Mouse (Mus musculus) hindbrain, embryonic 10.5 days (tissue): ENCODE measurements around the gene Cldn10. TPM values are rescaled to one million over a fixed set of nuclear protein-coding genes. Genes with fewer than 3 reads are reported as not detected.

Source experiments
- DNase-seq: peaks from one replicate; pipeline ENCODE4 v3.0.0-alpha.2; 2017; ENCODE audit warnings: low spot score
- H3K27ac ChIP-seq: fragments of 300-500 bp; sonication (generic); 2 replicates; pipeline ENCODE4 v1.5.1; 2016; ENCODE audit warnings: mild to moderate bottlenecking, moderate library complexity
- H3K27me3 ChIP-seq: fragments of 300-500 bp; sonication (generic); 2 replicates; pipeline ENCODE4 v1.6.1; 2016; ENCODE audit warnings: mild to moderate bottlenecking; ENCODE audit not compliant: poor library complexity, insufficient read depth, severe bottlenecking
- H3K36me3 ChIP-seq: fragments of 300-500 bp; sonication (generic); 2 replicates; pipeline ENCODE4 v1.6.1; 2016; ENCODE audit warnings: mild to moderate bottlenecking, moderate library complexity
- H3K4me1 ChIP-seq: fragments of 300-500 bp; sonication (generic); replicated peaks from 2 replicates; pipeline ENCODE4 v1.6.1; 2016; ENCODE audit warnings: mild to moderate bottlenecking
- H3K4me3 ChIP-seq: fragments of 300-500 bp; sonication (generic); 2 replicates; pipeline ENCODE4 v1.5.1; 2016; ENCODE audit warnings: mild to moderate bottlenecking, moderate library complexity
- H3K9me3 ChIP-seq: fragments of 300-500 bp; sonication (generic); 2 replicates; pipeline ENCODE4 v1.6.1; 2016; ENCODE audit warnings: mild to moderate bottlenecking, moderate library complexity
- WGBS: fragments of 180-500 bp; shearing (Covaris S2); methylation state at CpG from one replicate; pipeline ENCODE4 v1.1.7; 2016; 5-methylcytosine and 5-hydroxymethylcytosine counted together
- polyA plus RNA-seq: library from polyadenylated mRNA; unstranded; fragments of >200 nt; fragmentation: Nextera tagmentation; extraction: Ambion mirVana; gene quantifications from 2 replicates; pipeline ENCODE4 v1.2.1, GENCODE M21; 2016

Cldn10 gene
- polyA plus RNA-seq, 1 experiment from 2014 or later, result 0.56 TPM

DNA sequence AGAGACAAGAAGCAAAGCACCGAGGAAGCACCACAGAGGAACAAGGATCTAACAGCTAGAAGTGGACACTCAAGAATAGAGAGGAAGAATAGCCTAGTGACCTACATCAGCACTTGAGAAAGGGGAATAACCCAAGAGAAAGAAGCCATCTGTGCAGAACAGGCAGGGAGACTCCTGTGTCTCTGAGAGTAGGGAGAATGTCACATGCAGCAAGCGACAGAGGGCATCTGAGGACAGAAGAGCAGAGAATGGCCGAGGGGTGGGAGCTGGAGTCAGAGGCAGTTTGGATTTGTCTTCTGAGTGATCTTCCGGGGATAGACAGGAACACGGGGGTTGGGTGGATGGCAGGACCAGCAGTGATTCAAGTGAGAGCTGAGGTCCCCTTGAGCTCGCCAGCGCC, 25.4 kb downstream of the Cldn10 start:
- Histone ChIP-seq H3K27me3 (no peaks in the 10 kb centered on the region), H3K9me3 (0 out of 2 replicates have a peak, but pooled peaks cover 3% of the 10 kb centered on the region), H3K4me3 (no peak overlapping the region), H3K4me1 (no peaks in the 10 kb centered on the region), H3K36me3 (no peaks in the 10 kb centered on the region), H3K27ac (no peak overlapping the region)
- no peak for DNase-seq
- 75% methylated on average over 7 of the region's 7 CpGs for WGBS

DNA sequence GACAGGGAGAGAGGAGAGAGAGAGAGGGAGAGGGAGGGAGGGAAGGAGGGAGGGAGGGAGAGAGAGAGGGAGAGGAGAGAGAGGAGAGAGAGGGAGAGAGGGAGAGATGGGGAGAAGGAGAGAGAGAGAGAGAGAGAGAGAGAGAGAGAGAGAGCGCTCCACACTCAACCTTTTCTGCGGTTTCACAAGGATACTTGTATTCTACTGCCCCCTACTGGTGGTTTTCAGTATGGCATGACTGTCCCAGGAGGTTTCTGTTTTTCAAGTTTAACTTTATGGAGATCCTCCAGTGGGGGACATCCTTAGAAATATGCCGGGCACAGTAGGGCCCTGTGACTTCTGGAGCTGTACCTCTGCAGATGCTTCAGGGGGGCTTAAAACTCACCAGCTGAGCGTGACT, 28.8 kb downstream of the Cldn10 start:
- Histone ChIP-seq H3K27ac (no peak overlapping the region), H3K36me3 (no peaks in the 10 kb centered on the region), H3K27me3 (no peaks in the 10 kb centered on the region), H3K9me3 (0 out of 2 replicates have a peak, but pooled peaks cover 3% of the 10 kb centered on the region), H3K4me3 (no peak overlapping the region), H3K4me1 (no peaks in the 10 kb centered on the region)
- WGBS, result 18% methylated on average over 4 of the region's 4 CpGs
- DNase-seq, result peak; percentile 52

DNA sequence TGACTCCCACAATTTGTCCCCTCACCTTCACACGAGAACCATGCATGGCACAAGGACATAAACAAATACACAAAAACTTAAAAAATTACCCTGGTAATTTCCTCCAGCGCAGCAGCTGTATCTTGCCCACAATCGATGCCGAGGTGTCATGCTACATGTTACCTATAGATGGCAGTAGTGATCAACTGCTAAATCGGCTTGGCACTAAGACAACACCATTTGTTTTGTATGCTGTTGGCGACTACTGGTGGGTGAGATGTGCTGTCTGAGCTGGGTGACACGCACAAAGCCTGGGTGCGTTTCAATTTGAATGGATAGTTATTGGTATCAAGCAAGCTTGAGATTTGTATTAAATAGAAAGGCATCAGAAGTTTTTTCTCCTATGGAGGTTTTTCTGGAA, 32.4 kb downstream of the Cldn10 start:
- Histone ChIP-seq H3K4me3 (no peak overlapping the region), H3K27ac (no peak overlapping the region), H3K9me3 (0 out of 2 replicates have a peak, but pooled peaks cover 3% of the 10 kb centered on the region), H3K4me1 (no peaks in the 10 kb centered on the region), H3K36me3 (no peaks in the 10 kb centered on the region), H3K27me3 (no peaks in the 10 kb centered on the region)
- WGBS, result 16% methylated on average over 8 of the region's 8 CpGs
- DNase-seq, result peak; percentile 64

DNA sequence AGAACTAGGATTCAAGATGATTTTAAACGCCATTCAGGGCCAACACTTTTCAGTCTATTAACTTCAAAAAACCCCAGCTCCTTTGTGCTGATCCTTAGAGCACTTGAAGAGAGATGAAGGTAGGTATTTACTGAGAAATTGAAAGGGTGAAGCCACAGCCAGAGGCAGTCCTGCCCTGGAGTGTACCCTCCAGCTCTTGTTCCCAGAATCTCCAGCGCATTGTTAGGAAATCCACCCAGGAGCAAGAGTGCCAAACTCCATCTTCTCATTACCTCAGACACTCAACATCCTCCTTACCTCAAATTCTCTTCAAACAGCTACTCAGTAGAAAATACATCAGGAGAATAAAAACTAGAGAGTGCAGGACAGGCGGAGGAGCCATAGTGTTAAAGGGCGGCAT, 35.1 kb downstream of the Cldn10 start:
- Histone ChIP-seq H3K27me3 (no peaks in the 10 kb centered on the region), H3K36me3 (no peaks in the 10 kb centered on the region), H3K9me3 (no peaks in the 10 kb centered on the region), H3K4me1 (peaks cover 11% of the 10 kb centered on the region), H3K27ac (no peak overlapping the region), H3K4me3 (no peak overlapping the region)
- 87% methylated on average over 4 of the region's 4 CpGs for WGBS
- DNase-seq, result no peak

DNA sequence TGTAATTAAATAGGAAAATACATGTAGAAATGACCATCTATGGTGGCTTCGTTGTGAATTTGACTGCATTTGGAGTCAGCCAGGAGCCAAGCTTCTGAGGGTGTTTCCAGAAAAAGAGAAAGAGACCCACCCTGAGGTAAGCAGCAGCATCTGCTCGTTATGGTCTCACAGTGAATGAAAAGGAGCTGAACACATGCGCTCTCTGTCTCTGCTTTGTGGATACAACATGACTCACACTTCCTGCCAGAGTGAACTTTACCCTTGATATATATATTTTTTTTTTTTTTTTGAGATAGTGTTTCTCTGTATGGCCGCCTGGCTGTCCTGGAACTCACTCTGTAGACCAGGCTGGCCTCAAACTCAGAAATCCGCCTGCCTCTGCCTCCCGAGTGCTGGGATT, 35.6 kb downstream of the Cldn10 start:
- no peaks in the 10 kb centered on the region for H3K27me3 ChIP-seq
- WGBS, result 90% methylated on average over 6 of the region's 6 CpGs
- peaks cover 14% of the 10 kb centered on the region for H3K4me1 ChIP-seq

DNA sequence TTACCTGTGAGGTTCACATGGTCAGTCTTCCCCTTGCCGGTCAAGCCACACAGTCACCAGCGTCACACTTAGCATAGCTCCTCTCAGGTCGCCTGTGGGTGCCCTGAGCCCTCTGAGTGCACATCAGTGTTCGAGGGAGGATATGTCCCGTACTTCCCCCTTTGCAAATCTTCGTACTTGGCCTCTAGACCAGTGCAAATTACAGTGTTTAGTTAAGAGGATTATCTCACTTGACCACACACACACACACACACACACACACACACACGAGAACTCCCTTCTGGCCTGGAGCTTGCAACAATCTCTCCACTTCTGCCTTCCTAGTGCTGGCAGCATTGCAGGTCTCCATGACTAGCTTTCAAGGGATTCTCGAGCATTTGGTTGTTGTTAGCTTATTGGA, 38.6 kb downstream of the Cldn10 start:
- H3K27ac ChIP-seq, result peak overlapping the region; percentile 35; the same call in 1 of the 2 replicates
- no peak overlapping the region for H3K4me3 ChIP-seq
- H3K27me3 ChIP-seq, result no peaks in the 10 kb centered on the region
- peaks cover 14% of the 10 kb centered on the region for H3K4me1 ChIP-seq
- no peaks in the 10 kb centered on the region for H3K36me3 ChIP-seq
- 78% methylated on average over 8 of the region's 8 CpGs for WGBS
- no peak for DNase-seq
- H3K9me3 ChIP-seq, result no peaks in the 10 kb centered on the region

More for the DNA sequence above, 35.6 kb downstream of the Cldn10 start:
- Histone ChIP-seq H3K4me3 (no peak overlapping the region), H3K9me3 (no peaks in the 10 kb centered on the region), H3K27ac (no peak overlapping the region), H3K36me3 (no peaks in the 10 kb centered on the region)
- no peak for DNase-seq

DNA sequence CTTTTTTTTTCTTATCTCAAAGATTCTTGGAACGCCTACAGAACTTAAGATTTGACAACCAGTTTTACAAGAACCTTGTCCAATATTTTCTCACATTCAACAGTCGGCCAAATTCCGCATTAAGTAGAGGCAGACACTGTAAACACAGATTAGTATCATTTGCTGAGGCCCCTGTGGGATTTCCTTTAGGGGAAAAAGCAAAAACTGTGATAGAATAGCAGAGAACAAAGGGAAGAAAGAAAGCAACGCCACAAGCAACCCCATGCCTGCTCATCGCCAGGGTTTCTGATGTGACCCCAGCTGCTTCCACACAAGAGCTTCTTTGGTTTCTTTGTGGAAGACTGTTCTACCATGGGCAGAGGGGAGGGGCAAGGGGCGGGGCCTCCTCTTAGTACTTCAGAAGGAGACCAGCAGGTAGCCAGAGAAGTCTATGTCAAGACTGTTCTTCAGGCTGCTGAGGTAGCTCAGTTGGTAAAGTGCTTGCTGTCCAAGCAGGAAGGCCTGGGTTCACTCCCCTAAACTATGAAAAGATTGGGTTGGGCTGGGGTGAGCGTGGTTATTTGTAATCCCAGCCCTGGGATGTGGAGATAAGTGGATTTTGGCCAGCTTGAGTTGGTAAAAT, 39.7 kb downstream of the Cldn10 start:
- H3K27ac ChIP-seq, result peak overlapping the region; percentile 77
- H3K27me3 ChIP-seq, result no peaks in the 10 kb centered on the region
- WGBS, result 17% methylated on average over 7 of the region's 7 CpGs
- no peaks in the 10 kb centered on the region for H3K36me3 ChIP-seq
- no peak overlapping the region for H3K4me3 ChIP-seq
- peaks cover 14% of the 10 kb centered on the region for H3K4me1 ChIP-seq
- no peaks in the 10 kb centered on the region for H3K9me3 ChIP-seq
- DNase-seq, result peak; percentile 64

DNA sequence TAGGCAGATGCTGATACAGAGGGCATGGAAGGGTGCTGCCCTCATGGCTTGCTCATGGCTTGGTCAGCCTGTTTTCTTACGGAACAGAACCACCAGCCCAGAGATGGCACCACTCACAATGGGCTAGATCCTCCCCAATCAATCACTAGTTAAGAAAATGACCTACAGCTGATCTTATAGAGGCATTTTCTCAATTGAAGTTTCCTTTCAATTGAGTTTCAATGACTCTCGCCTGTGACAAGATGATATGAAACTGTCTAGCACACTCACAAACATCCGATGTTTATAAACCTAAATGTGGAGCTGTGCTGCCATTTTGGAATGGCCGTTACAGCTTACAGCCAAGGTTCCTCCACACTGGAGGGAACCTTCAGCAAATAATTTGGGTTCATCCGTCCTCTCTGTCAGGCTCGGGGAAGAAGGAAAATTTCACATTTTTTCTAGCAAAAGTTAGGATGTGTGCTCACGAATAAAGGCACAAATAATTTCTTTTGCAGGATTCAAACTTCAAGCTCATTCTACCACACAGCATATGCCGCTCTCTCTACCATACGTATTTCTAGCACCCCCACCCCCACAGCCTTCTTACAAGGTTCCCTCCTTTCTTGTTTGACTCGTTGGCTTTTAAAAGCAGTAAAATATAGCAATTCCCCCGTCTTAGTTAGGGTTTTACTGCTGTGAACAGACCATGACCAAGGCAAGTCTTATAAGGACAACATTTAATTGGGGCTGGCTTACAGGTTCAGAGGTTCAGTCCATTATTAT, 41.8 kb downstream of the Cldn10 start:
- 94% methylated on average over 11 of the region's 11 CpGs for WGBS
- Histone ChIP-seq H3K27ac (no peak overlapping the region), H3K4me1 (peaks cover 20% of the 10 kb centered on the region), H3K4me3 (no peak overlapping the region), H3K36me3 (no peaks in the 10 kb centered on the region), H3K27me3 (no peaks in the 10 kb centered on the region), H3K9me3 (no peaks in the 10 kb centered on the region)
- no peak for DNase-seq

DNA sequence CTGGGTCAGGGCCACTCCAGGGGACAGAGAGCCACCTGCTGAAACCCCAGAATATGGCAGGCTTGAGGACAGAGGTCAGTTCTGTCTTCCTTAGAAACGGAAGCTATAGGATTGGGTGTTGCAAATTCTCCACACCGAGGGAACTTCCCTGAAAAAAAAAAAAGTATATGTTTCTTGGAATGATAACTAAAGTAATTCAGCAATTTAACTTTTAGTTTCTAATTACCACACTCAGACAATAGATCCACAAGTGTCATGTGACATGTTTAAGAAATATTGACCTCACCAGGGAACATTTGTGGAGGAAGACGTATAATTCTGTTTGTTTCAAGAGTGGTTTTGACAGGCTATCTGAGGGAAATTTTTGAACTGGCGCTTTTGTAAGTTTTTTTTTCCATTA, 43.9 kb downstream of the Cldn10 start:
- H3K9me3 ChIP-seq, result no peaks in the 10 kb centered on the region

DNA sequence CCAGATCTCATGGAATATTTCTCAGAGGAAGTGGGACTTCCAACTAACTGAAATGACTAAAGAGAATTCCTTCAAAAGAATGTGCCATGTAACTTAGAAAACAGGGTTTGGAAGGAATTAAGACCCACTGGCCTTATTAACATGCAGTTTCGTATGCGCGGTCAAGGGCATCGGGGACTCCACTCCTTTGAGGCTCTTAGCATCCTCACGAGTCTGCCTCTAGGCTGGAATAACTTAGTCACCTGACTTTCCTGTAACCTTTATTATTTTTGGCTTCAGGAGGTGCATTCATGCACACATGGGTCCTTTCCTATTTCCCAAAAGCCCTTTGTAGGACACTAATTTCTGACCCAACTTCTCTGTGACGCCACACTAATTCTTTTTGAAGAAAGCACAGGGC, 45.5 kb downstream of the Cldn10 start:
- WGBS, result 86% methylated on average over 6 of the region's 6 CpGs
- no peak for DNase-seq
- Histone ChIP-seq H3K27ac (no peak overlapping the region), H3K9me3 (no peaks in the 10 kb centered on the region), H3K36me3 (no peaks in the 10 kb centered on the region), H3K27me3 (no peaks in the 10 kb centered on the region; the same call in 1 of the 2 replicates), H3K4me3 (no peak overlapping the region), H3K4me1 (peaks cover 12% of the 10 kb centered on the region)

More for the DNA sequence above, 43.9 kb downstream of the Cldn10 start:
- H3K27ac ChIP-seq, result no peak overlapping the region
- H3K4me3 ChIP-seq, result no peak overlapping the region
- H3K27me3 ChIP-seq, result no peaks in the 10 kb centered on the region
- 76% methylated on average over 4 of the region's 4 CpGs for WGBS
- H3K36me3 ChIP-seq, result no peaks in the 10 kb centered on the region
- no peak for DNase-seq
- H3K4me1 ChIP-seq, result peaks cover 22% of the 10 kb centered on the region

DNA sequence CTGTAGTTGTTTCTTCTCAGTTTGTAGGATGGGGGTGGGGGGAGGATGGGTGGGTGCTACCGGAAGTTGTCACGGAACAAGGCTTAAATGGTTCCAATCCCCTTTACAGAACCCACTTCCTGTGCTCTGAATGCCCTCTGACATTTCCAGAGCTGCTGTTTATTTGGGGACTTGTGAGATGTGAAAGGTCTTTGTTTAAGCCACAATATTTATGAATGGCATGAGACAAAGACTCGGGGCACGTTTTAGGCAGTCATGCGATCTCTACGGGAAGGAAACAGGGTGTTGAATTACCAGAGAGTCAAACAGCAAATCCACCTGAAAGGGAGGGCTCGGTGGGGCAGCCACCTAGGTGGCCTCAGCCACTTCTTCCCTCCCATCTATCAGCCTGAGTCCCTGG, 46.6 kb downstream of the Cldn10 start:
- no peaks in the 10 kb centered on the region for H3K9me3 ChIP-seq
- peaks cover 20% of the 10 kb centered on the region for H3K4me1 ChIP-seq
- H3K27ac ChIP-seq, result peak overlapping the region; percentile 50; the same call in 1 of the 2 replicates
- no peak overlapping the region for H3K4me3 ChIP-seq
- WGBS, result 9% methylated on average over 7 of the region's 7 CpGs
- no peaks in the 10 kb centered on the region for H3K36me3 ChIP-seq
- no peaks in the 10 kb centered on the region; the same call in 1 of the 2 replicates for H3K27me3 ChIP-seq
- peak; percentile 22 for DNase-seq

DNA sequence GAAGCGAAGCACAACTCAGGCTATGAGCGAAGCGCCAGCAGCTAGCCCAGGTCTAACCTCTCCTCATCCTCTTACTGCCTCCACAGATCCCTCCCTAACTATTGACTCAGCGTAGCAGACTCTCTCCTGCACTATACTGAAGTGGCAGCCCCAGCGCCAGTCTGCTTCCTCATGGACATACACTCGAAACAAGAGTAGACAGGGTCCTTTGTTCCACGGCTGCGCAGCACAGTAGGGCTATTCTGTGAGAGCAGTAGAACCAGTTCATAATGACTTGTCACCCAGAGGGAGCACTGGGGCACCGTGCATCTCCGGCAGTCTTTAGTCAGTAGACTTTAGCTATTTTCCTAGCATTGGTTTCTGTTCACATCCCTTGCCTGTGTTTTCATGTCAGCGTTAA, 48.4 kb downstream of the Cldn10 start:
- Histone ChIP-seq H3K36me3 (no peaks in the 10 kb centered on the region), H3K27ac (no peak overlapping the region), H3K4me1 (peaks cover 24% of the 10 kb centered on the region), H3K4me3 (no peak overlapping the region), H3K27me3 (no peaks in the 10 kb centered on the region; the same call in 1 of the 2 replicates), H3K9me3 (no peaks in the 10 kb centered on the region)
- 82% methylated on average over 11 of the region's 11 CpGs for WGBS
- DNase-seq, result no peak

DNA sequence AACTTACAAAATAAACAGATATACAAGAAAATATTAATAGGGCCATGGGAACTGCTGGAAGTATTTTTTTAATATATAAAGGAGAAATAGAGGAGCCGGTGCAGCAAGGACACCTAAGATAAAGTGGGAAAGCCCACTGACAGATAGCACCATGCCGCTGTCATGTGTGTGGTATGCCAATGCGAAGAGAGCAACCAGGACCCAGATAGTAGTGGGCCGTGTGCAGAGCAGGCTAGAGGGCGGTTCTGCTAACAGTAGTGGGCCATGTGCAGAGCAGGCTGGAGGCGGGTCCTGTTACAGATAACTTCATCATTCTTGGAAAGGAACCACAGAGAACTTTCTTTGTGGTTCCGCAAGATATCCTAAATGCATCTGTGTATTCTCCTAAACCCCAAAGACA, 49.0 kb downstream of the Cldn10 start:
- no peaks in the 10 kb centered on the region for H3K36me3 ChIP-seq
- no peak for DNase-seq
- WGBS, result 90% methylated on average over 7 of the region's 7 CpGs
- no peak overlapping the region for H3K27ac ChIP-seq
- no peaks in the 10 kb centered on the region for H3K9me3 ChIP-seq
- no peak overlapping the region for H3K4me3 ChIP-seq
- no peaks in the 10 kb centered on the region; the same call in 1 of the 2 replicates for H3K27me3 ChIP-seq
- H3K4me1 ChIP-seq, result peaks cover 24% of the 10 kb centered on the region
